Comparison of ENCODE assay signal across 11 mouse cellular contexts in genomic region chr6:97929466-97929865, GRCm38 (mm10).
DNase-seq lines count a peak whose midpoint lies in the region; ATAC-seq and TF ChIP-seq lines count a peak whose summit lies in the region.
"Had no signal": no experiment of that assay in that cellular context is flagged by ENCODE, and none has a peak within 500 bp of the region (broad histone marks: within the 10 kb centered on the region; RNA-seq: fewer than 3 reads in every experiment).

No protein-coding gene starts in this region.

- 14% methylated on average over 7 of the region's 7 CpGs for WGBS in heart, postnatal 0 days

- peak overlapping the region; percentile 65 for H3K4me2 ChIP-seq in heart, postnatal 0 days (ENCODE audit: low read depth, low read length)
- H3K4me2 ChIP-seq: liver, embryonic 13.5 days had no signal

- peak overlapping the region; percentile 56 for H3K4me3 ChIP-seq in heart, postnatal 0 days (ENCODE audit: low read depth, low read length)
- H3K4me3 ChIP-seq: liver, embryonic 13.5 days had no signal

- TF ChIP-seq CTCF in heart, postnatal 0 days (IDR thresholded peaks at IDR 0.05; ENCODE audit: low read depth) = no peak

- H3K4me1 ChIP-seq in heart, postnatal 0 days (ENCODE audit: control insufficient read depth, insufficient read depth) = peaks cover 6% of the 10 kb centered on the region; the same call in 1 of the 2 replicates
- H3K4me1 ChIP-seq: liver, embryonic 13.5 days had no signal

- H3K9ac ChIP-seq in heart, postnatal 0 days (replicated peaks; ENCODE audit: low read depth, low read length) = peak overlapping the region; percentile 63
- H3K9ac ChIP-seq: liver, embryonic 13.5 days had no signal

- peak; percentile 96 for ATAC-seq in heart, postnatal 0 days (ENCODE audit: insufficient read depth, low read depth)

- DNase-seq in urinary bladder, adult 18-20 months (ENCODE audit: low spot score in 2 of 2) = peak; percentile 18 to 38
- no peak for DNase-seq in urinary bladder, postnatal 10 days (ENCODE audit: low spot score)
- DNase-seq in heart, postnatal 0 days (ENCODE audit: low spot score) = peak; percentile 90
- peak; percentile 41 to 80 for DNase-seq in kidney, postnatal 25 days
- DNase-seq in urinary bladder, postnatal 36 days (ENCODE audit: low spot score in 2 of 2) = peak; percentile 2 to 28
- DNase-seq in left cerebral cortex, postnatal 25 days (ENCODE audit: low spot score in 2 of 2) = no peak
- DNase-seq in adrenal gland, postnatal 10 days = no peak
- DNase-seq in gastrocnemius, postnatal 14 days = no peak
- DNase-seq: cerebellum, adult 9-10 months; gastrocnemius, postnatal 25 days; liver, embryonic 13.5 days had no signal

- H3K27ac ChIP-seq in heart, postnatal 0 days (ENCODE audit: low read depth) = peak overlapping the region; percentile 94
- H3K27ac ChIP-seq: liver, embryonic 13.5 days had no signal

- intact Hi-C loops in left cerebral cortex, postnatal 25 days (cut with DNase I) = no loop called here
- intact Hi-C loops in gastrocnemius, postnatal 14 days (cut with DNase I; ENCODE audit: low total_unique reads) = no loop called here

- no peak; the same call in 1 of the 2 replicates for TF ChIP-seq EP300 in heart, postnatal 0 days (IDR thresholded peaks at IDR 0.05; ENCODE audit: low read depth)

- no peaks in the 10 kb centered on the region for H3K27me3 ChIP-seq in heart, postnatal 0 days (ENCODE audit: control insufficient read depth, insufficient read depth, low read length)
- H3K27me3 ChIP-seq: liver, embryonic 13.5 days had no signal

- no peaks in the 10 kb centered on the region for H3K9me3 ChIP-seq in heart, postnatal 0 days (replicated peaks; ENCODE audit: control insufficient read depth, low read length)
- H3K9me3 ChIP-seq: liver, embryonic 13.5 days had no signal

- H3K36me3 ChIP-seq in heart, postnatal 0 days (replicated peaks; ENCODE audit: control insufficient read depth, insufficient read depth, low read length) = no peaks in the 10 kb centered on the region; the same call in 1 of the 2 replicates
- H3K36me3 ChIP-seq: liver, embryonic 13.5 days had no signal

Comparison
In these comparisons a context has a peak if more than half of its experiments do, and no peak if none do; other contexts are left out.
1. DNase-seq: peak in urinary bladder, adult 18-20 months (2 of 2), heart, postnatal 0 days (single experiment), kidney, postnatal 25 days (2 of 2) and urinary bladder, postnatal 36 days (2 of 2); none in urinary bladder, postnatal 10 days (single experiment), left cerebral cortex, postnatal 25 days (0 of 2), adrenal gland, postnatal 10 days (single experiment) and gastrocnemius, postnatal 14 days (single experiment).